Mouse (Mus musculus) MEL-GATA-1-ER (cell line): ENCODE results near the gene Grik3.

ENCODE experiments used
- DNase-seq: peaks from one replicate; pipeline ENCODE4 v3.0.0-alpha.2; 2012; ENCODE audit warnings: low read depth; ENCODE audit errors: extremely low read depth

Grik3 gene

GRCm38 (mm10) chr4:125543171-125543570, 52.7 kb downstream of the Grik3 start:
- no peak for DNase-seq

DNA sequence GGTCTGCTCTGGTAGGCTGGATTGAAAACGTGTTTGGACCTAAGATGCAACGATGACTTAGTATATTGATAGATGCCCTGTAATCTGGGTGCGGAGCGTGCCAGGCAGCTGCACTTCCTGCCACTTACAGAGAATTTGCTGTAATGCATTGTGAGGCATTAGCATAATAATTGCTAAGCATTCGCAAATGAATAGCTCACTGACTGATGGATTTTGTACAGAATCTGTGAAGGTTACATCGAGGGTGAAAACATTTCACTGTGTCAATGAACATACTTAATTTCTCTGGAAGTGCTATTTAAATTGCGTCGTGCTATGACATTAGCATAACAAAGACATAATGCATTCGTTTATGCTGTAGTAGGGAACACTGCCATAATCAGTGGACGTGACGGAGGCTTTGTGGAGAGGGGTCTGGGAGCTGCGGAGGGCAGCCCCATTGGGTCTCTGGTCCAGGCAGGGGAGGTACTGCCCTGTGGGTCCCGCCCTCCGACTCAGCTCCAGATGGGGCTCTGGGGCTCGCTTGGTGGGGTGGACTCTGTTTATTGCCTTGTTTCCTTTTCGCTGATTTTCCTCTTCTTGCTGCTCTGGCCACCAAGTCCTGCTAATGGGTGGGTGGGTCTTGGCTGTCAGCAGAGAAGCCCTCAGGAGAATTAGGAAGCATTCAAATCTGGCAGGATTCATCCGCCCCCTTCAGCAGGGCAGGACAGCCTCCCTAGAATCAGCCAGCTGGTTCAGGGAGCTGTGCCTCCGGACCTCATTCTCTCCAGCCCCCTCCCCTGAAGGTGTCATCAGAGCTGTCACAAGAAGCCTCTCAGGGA, 54.7 kb downstream of the Grik3 start:
- no peak for DNase-seq

GRCm38 (mm10) chr4:125545768-125546220, 55.3 kb downstream of the Grik3 start:
- DNase-seq, result no peak

- no peak for DNase-seq
Observed at GRCm38 (mm10) chr4:125548190-125548589, 57.7 kb downstream of the Grik3 start.

- no peak for DNase-seq
Observed at GRCm38 (mm10) chr4:125553754-125554153, 63.3 kb downstream of the Grik3 start.

- no peak for DNase-seq
Observed at GRCm38 (mm10) chr4:125556405-125557308, 66.2 kb downstream of the Grik3 start.

DNA sequence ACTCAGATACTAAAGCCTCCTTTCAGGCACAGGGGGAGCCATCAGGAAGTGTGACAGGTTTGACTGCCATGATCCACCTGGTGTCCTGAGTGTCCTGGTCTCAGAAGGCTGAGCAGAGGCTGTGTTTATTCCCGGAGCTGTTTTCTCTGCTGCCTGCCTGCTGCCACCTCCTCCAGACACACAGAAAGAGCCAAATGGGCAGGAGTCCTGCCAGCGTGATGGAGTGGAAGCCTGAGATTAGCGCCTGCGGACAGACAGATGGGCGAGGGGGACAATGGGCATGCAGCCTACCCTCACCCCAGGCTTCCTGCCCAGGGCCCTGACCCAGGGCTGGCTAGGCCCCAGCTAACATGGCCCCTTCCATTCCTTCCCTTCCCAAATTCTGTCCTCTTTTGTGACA, 69.1 kb downstream of the Grik3 start:
- DNase-seq, result no peak

GRCm38 (mm10) chr4:125560806-125561205, 70.3 kb downstream of the Grik3 start:
- no peak for DNase-seq

GRCm38 (mm10) chr4:125563579-125563978, 73.1 kb downstream of the Grik3 start:
- no peak for DNase-seq

DNA sequence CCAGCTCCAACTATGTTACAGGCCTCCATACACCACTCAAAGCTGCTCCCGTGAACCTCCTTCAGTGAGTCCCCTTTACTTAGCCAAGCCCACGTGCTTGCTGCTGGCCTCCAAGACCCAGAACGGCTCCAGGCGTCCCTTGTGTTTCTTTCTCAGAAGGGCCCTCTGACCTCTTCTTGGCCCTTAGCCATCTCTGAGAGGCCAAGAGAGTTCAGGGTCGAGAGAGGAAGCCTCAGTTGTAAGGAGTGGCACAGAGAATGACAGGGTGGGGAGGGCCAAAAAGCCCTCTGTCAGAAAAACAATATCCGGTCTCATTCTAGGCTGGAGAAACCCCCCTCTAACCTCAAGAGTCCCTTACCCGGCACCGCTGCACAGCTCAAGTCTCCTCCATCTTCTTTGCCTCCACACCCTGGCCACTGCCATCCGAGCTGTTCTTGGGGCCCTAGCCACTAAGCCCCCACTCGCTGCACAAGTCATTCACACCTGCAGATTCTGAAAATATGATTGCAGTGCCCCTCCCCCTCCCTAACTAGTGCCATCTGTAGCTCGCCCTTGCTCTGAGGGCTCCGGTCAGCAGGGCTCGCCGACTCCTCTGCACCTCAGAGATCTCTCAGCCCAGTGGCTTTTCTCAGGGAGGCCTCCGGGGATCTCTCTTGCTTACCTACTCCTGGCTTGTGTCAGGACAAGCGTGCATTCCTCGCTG, 73.7 kb downstream of the Grik3 start:
- DNase-seq, result no peak

GRCm38 (mm10) chr4:125565711-125566439, 75.4 kb downstream of the Grik3 start:
- no peak for DNase-seq

DNA sequence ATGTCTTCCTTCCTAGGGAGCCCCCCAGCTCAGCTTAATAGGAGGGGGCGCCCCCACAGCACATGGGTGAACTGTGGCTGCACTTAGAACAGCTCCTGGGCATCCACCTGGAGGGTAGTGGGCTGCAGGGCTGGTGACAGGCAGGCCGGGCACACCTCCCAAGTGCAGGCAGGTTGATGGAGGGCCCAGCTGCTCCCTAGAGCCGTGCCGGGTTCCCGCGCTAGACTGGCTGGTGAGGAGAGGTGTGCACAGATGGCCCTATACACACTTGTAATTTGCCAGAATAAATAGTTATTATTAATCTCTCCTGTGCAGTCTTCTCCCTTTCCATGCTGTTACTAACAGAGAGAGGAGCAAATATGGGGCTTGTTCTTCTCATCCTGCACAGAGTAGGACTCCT, 77.7 kb downstream of the Grik3 start:
- DNase-seq, result no peak

DNA sequence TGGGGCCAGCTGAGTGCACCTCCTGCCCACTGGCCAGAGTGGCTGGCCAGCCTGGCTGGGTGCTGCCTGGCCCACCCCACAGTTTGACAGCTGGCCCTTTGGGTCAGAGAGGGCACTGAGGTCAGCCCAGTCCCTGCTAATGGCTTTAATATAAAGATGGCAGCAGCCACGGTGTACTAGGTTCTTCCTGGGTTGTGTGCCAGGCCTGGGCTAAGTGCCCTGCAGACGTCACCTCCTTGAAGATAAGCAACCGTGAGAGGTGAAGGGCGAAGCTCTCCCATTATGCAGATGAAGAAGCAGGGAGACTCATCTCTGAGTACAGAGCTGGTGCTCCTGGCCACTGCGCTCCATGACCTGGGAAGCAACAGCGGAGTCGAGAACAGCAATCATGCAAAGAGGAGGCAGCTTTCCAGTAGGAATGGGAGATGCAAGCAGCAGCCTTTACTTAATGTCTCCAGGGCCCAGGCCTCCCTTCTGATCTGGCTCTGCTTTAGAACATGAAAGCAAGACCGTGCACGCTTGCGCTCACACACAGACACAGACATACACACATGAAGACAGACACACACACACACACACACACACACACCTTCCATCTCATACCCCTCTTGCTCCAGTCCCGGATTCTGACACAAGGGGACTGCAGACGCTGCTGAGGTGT, 81.3 kb downstream of the Grik3 start:
- DNase-seq, result no peak

DNA sequence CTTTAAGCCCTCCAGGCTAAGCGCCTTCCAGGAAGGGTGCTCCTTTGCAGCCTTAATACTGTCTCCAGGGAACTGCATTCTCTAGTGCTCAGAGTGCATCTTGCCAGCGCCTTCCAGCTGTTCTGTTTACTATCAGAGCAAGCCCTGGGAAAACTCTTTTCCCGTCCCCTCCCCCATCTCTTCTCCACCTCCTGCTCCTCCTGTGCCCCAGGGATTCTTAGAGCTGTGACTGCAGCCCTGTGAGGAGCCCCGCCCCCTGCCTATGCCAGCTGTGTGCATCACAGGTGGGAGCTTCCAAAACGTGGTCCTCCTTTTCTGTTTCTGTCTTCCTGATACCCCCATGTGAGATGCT, 81.8 kb downstream of the Grik3 start:
- no peak for DNase-seq

GRCm38 (mm10) chr4:125573000-125573399, 82.5 kb downstream of the Grik3 start:
- DNase-seq, result no peak

- DNase-seq, result no peak
Observed at GRCm38 (mm10) chr4:125573951-125574675, 83.6 kb downstream of the Grik3 start.

GRCm38 (mm10) chr4:125580336-125580735, 89.8 kb downstream of the Grik3 start:
- DNase-seq, result no peak

DNA sequence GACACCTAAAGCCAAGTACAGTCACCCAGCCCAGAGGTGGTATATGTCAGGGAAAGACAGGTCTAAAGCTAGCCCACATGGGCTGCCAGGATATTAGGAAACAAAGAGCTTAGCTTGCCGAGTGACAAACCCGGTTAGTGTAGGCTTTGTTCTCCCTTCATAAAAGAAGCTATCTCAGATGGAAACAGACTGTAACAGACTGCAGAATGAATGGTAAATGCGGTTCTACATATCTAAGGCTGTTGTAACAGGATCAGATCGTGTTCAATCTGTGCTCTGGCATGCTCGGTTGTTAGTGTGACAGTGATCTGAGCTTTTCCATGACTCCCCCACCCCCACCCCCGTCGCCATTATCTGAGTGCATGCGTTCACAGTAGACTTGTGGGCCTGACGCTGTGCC, 92.8 kb downstream of the Grik3 start:
- DNase-seq, result no peak

- no peak for DNase-seq
Observed at GRCm38 (mm10) chr4:125583935-125584334, 93.4 kb downstream of the Grik3 start.

DNA sequence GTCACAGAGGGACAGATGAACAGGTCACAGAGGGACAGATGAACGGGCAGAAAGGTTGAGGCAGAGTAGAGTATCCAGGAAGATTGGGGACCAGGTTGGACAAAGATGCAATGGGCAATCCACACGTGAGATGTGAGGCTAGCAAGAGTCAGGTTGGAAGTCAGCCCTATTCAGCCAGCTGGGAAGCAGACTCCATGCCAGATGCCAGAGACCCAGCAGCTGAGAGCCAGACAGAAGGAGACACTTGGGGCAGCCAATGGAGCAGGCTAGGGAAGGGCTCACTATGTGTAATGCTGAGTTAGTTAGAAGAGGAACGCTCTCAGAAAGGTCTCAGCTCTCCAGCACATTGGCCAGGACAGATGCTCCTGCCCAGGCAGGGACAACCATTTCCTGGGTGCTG, 94.2 kb downstream of the Grik3 start:
- no peak for DNase-seq
